Mouse (Mus musculus) spleen, adult 10 weeks (tissue): Measurements from ENCODE around the gene Rgs14. TPM values are rescaled to one million over a fixed set of nuclear protein-coding genes. Genes with fewer than 3 reads are reported as not detected.

ENCODE experiments used
- polyA plus RNA-seq: library from polyadenylated mRNA; stranded (reverse); fragments of 350-450 nt; fragmentation: Illumina TruSeq; extraction: RNeasy Lipid Tissue Mini Kit (QIAGEN cat#74804); gene quantifications from one replicate; pipeline ENCODE4 v1.2.3, GENCODE M21; 2015; ENCODE audit warnings: low replicate concordance; ENCODE audit not compliant: insufficient read depth

Rgs14 gene
- polyA plus RNA-seq = 26.6 TPM

GRCm38 (mm10) chr13:55369531-55370114 is at the start of gene Rgs14:
Gene Rgs14, plus strand, starts transcription at chr13:55369732.

DNA sequence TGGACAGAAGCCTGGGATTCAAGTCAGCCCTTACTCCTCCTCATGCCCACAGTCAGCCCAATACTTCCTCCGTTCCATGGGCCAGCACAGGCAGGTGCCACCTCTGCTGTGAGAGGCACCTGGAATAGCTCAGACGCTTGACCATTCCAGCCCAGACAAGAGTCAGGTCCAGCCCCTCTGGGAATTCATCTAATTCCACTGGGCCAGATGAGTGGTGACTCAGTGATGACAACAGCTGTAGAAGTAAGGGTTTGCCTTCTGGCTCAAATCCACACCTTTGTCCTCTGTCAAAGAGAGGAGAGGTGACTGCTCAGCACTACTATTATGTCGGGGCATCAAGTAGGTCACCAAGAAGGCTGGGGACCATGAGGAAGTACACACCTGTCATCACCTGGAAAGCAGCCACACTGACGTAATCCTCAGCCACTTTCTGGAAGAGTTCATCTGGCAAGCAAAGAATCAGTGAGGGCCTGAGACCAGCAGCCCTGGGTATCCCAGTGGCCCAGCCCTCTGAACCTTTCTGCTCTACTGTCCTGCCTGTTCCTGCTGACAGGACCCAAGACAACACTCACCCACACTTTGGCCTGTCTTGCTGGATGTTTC is 49.5 kb upstream of the Rgs14 start, which contains the start of gene Prelid1:
TSS of gene Prelid1 (plus strand) at position 570 of the 603 bp plus-strand sequence.

GRCm38 (mm10) chr13:55321434-55322129 is 48.0 kb upstream of the Rgs14 start, which contains the start of gene Rab24:
Gene Rab24, minus strand, starts transcription at chr13:55321946.

DNA sequence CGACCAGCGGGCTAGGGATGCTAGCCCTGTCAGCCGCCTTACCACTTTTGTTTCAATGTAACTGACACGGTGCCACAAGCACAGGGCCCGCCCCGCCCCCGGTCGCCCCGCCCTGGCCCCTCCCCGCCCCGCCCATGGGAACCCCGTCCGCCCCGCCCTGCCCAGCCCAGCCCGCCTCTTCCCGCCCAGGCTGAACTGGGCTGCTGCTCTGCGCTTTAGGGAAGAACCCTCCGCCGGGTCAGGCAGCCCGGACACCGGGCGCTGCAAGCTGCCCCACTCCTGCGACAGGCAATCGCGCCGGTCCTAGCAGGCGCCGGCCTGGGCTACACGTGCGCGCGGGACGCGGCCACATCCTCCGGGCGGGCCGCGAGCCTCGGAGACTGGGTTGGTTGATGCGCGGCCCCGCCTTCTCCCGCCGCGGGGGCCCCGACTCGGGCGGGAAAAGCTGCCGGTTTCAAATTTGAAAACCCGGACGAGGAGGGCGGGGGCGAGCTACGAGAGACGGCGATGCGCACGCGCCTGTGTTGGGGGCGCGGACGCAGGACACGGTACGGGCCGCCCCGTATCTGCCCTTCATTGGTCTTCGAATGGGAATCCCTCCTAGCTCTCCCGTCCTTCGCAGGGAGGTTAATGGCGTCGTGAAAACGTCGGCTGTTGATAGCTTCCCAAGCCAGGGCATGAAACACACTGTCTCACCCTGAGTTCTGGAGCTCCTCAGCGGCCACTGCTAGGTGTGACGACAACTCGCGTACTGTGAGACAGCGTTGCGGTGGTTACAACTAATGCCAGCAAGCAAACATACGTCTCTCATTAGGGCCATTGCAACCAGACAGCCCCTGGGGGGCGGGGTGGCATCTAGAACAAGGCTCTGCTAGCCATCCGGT is 39.6 kb upstream of the Rgs14 start, which contains the start of gene Mxd3:
TSS of gene Mxd3 (minus strand) at position 141 of the 884 bp plus-strand sequence.

GRCm38 (mm10) chr13:55362453-55363060 is 7.0 kb upstream of the Rgs14 start, which contains the start of gene Lman2:
Gene Lman2, minus strand, starts transcription at chr13:55362783.

GRCm38 (mm10) chr13:55398088-55398487 is 28.6 kb downstream of the Rgs14 start, which contains the start of gene Slc34a1:
Gene Slc34a1, plus strand, starts transcription at chr13:55398187.

GRCm38 (mm10) chr13:55414743-55415380 is 45.3 kb downstream of the Rgs14 start, which contains the start of gene Pfn3:
Gene Pfn3, minus strand, starts transcription at chr13:55415232.

GRCm38 (mm10) chr13:55426613-55427012 is 57.1 kb downstream of the Rgs14 start, which contains the start of gene F12:
Gene F12, minus strand, starts transcription at chr13:55426793.

Other genes starting within 250 kb of the Rgs14 start
- gene Gm17617, start 236.2 kb upstream of the Rgs14 start, polyA plus RNA-seq = not detected
- 1.5 TPM for gene Fgfr4, start 217.1 kb upstream of the Rgs14 start, polyA plus RNA-seq
- gene Nsd1, start 159.9 kb upstream of the Rgs14 start, polyA plus RNA-seq = 106 TPM
- gene Prelid1, start 49.2 kb upstream of the Rgs14 start, polyA plus RNA-seq = 61.8 TPM
- 61.8 TPM for gene Rab24, start 47.8 kb upstream of the Rgs14 start, polyA plus RNA-seq
- gene Mxd3, start 39.9 kb upstream of the Rgs14 start, polyA plus RNA-seq = 2.1 TPM
- gene Lman2, start 6.9 kb upstream of the Rgs14 start, polyA plus RNA-seq = 46.1 TPM
- not detected for gene Slc34a1, start 28.5 kb downstream of the Rgs14 start, polyA plus RNA-seq
- not detected for gene Pfn3, start 45.5 kb downstream of the Rgs14 start, polyA plus RNA-seq
- gene F12, start 57.1 kb downstream of the Rgs14 start, polyA plus RNA-seq = 0.11 TPM
- 155 TPM for gene Grk6, start 75.3 kb downstream of the Rgs14 start, polyA plus RNA-seq
- not detected for gene Prr7, start 94.5 kb downstream of the Rgs14 start, polyA plus RNA-seq
- gene Dbn1, start 118.4 kb downstream of the Rgs14 start, polyA plus RNA-seq = 4.8 TPM
- 7.7 TPM for gene Pdlim7, start 143.9 kb downstream of the Rgs14 start, polyA plus RNA-seq
- gene Dok3, start 159.6 kb downstream of the Rgs14 start, polyA plus RNA-seq = 51.4 TPM
- gene Ddx41, start 166.9 kb downstream of the Rgs14 start, polyA plus RNA-seq = 33.1 TPM
- gene Fam193b, start 201.4 kb downstream of the Rgs14 start, polyA plus RNA-seq = 63.6 TPM
- gene Tmed9, start 204.0 kb downstream of the Rgs14 start, polyA plus RNA-seq = 85.5 TPM
- 15.3 TPM for gene B4galt7, start 230.2 kb downstream of the Rgs14 start, polyA plus RNA-seq